Mouse (Mus musculus): ENCODE measurements around the gene Itprip.

Itprip gene

DNA sequence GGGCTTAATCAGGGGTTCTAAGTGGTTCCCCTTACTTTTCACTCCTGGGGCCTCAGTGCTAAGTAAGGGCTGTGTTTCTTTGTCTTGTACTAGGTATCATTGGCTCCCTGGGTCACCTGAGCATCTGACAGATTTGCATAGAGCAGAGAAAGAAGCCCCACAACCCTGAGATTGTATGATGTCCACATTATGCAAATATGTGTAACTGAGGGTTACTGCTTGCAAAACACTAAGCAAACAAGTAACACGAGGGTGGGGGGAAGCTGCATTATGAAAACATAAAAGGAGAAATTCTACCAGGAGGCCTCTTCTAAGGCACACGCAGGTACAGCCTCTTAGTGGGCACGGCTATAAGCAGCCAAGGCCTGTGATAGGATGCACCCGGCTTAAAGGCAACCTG lies 3.8 kb downstream of the Itprip start:
- DNase-seq (ENCODE audit: extremely low read depth, low read depth): no peak

DNA sequence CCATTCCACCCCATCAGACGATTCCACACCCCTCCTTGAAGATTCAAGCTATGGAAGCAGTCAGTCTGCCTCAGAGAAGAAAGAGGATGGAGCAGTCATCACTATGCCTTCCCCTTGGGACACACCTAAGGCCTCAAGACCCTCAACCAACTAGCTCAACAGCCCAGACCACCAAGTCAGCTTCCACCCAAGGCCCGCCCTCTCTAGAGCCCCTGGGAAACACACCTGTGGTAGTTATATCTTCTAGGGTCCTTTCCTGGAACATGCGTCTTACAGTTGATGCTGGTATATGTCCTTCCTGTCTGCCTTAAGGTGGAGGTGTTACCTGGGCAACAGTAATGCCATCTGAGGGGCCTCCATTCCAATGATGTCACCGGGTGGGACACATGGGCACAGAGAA lies 4.9 kb downstream of the Itprip start:
- DNase-seq (ENCODE audit: extremely low read depth, low read depth): no peak

DNA sequence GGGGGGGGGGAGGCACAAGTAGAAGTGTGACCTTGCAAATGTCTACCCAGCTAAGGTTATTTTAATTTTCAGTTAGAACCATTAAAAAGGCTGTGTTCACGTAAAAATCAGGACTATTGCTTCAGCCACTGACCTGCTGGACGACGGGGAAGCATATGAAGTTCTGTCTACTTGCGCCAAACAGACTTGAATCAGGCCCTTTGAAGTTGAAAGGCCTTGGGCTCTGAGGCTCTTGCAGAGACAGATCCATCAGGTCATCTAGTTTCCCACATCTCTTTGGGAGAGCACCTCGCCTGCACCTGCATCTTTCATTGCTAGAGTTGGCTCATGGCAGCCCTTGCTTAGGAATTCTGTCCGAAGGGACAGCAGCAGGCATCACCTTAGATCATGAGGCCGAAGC lies 5.8 kb downstream of the Itprip start:
- DNase-seq (ENCODE audit: extremely low read depth, low read depth): no peak

DNA sequence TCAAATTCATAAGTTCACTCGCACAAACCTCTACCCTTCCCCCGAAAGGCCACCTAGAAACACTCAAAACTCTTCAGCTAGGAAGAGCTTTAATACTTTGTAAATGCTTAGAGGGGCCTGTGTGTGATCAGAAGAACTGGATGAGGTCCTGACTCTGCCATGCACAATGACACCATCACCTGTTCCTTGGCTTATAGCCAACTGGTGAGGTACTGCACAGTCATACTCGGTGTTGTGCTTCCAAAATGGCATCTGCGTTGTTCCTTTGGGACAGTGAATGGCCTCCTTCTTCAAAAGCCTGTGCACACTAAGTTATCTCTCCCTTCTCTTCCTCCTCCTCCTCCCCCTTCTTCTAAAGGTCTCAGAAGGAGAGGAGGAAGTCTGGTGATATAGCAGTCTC lies 8.3 kb downstream of the Itprip start:
- no peak for DNase-seq (ENCODE audit: extremely low read depth, low read depth)

DNA sequence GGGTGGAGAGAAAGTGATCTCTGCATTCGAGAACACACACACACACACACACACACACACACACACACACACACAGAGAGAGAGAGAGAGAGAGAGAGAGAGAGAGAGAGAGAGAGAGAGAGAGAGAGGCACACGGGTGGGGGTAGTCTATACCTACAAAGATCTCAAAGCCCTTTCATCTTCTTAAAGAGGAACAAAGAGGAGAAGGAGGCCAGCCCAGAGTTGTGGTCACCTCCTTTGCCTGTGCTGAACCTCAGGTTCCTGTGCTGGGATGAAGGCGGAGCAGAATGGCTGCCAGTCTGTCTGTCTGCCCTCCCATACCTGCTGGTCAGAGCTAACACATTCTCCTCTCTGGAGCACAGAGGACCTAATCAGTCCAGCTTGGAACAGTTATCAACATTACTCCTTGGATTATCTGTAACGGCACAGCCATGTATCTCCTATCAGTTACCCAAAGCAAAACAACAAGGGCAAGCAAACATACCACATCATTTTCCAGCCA lies 8.9 kb downstream of the Itprip start:
- peak; percentile 79 for DNase-seq (ENCODE audit: extremely low read depth, low read depth)

DNA sequence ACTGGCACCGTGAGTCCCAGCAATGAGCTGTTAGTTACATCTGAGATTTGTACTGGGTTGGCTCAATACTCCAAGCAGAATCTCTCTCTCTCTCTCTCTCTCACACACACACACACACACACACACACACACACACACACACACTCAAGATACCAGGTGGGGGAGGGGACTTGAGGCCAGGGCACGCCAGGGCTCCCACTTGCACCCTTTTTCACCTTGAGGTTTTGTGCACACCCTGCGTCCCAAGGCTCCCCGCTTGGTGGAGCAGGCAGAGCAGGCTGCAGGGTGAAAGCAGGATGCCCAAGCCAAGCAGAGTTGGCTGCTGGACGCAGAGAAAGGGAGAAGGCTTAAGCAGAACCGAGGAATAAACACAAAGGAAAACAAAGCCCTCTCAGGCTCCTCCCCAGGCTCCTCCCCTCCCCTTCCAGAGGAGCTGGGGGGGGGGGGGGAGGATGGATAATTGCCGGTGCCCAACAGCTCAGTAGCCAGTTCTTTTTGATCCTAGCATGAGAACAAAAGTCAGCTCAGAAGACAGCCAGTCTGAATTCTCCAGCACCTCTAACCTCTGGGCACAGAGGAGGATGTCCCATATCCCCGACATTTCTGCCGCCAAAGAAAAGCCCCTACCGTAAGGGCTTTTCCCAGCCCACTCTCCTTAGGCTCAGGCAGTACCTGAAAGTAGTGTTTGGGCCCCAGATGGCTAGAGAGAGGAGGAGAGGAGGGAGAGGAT lies 9.5 kb downstream of the Itprip start:
- no peak for DNase-seq (ENCODE audit: extremely low read depth, low read depth)

DNA sequence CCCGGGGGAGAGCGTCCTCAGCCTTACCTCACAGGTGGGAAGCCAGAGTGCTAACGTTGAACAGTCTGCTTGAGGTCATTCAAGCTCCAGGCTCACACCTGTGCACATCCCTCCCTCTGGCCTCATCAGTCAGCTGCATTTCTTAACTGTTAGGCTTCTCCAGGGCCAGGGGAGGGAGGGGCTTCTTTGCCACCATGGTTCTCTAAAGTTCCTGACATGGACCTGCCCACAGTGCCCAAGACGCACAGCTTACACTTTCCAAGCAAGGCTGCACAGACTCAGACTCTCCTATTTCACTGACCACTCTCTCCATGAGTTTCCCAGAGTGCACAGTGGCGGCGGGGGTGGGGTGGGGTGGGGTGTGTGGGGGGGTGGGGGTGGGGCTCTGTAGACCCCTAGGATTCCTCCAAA lies 10.1 kb downstream of the Itprip start:
- DNase-seq (ENCODE audit: extremely low read depth, low read depth): no peak

DNA sequence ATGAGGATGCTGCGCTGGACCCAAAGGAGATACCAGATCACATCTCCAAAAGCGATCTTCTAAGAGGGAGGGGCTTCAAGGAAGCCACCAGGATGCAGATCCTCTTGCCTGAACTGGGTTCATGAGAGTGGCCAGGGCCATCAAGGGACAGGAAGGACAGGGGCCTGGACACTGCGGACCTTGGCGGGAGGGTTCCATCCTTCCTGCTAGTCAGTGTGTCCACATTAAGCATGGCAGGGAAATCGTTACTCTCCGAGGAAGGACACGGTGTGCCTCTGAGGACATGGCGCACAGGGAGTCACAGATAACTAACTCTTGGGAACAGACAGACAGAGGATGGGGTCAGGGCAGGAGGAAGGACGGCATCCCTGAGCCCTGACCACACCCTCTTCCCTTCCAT lies 11.5 kb downstream of the Itprip start:
- DNase-seq (ENCODE audit: extremely low read depth, low read depth): no peak

DNA sequence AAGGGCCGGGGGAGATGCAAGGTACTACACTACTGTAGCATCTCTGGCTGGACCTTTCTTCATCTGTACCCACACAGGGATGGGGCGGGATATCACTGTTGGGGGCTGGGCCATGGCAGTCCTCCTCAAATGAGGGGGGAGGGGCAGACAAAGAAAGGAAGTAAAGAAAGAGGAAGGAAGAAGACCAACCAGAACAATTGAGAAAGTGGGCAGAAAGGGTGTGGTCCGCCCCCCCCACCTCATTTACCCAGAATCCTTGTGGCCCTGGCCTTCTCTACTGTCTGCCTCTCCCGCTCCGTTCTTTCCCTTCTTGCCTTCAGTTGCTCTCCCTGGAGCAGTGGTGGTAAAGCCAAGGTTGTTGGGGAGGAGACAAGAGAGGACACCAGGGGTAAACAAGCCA lies 13.5 kb downstream of the Itprip start:
- peak; percentile 63 for DNase-seq (ENCODE audit: extremely low read depth, low read depth)

DNA sequence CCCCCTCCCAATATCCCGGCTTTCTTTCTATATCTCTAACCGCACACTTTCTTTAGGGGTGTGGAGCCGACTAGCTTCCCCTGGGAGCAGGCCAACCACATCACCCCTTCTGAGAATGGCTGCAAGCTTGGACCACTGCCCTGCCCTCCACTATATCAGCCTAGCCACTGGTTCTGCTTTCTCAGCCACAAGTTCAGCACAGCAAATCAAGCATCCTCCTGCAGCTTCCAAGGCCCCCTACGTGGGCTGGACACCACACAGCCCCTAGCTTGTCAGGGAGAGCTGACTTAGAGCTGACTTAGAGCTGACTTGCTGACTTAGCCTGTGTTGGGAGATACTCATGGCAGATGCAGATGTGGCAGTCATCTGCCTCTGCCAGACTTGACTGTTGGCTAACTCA lies 14.0 kb downstream of the Itprip start:
- DNase-seq (ENCODE audit: extremely low read depth, low read depth): no peak

DNA sequence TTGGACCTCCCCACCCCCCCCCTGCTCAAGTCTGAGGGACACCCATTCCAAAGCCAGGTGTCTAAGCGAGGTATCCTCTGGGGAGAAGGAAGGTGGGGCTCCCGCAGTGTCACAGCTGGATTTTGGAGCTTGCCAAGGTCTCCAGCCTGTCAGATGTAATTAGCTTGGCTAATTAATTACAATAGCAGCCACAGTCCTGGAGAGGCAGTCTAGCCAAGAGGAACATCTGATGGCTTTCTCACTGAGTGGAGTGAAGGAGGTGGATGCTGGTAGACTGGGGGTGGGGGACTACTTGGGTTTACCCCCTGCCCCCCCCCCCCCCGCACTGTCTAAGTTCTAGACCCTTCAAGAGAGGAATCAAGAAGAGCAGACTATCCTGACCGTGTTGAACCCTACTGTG lies 15.4 kb downstream of the Itprip start:
- no peak for DNase-seq (ENCODE audit: extremely low read depth, low read depth)

DNA sequence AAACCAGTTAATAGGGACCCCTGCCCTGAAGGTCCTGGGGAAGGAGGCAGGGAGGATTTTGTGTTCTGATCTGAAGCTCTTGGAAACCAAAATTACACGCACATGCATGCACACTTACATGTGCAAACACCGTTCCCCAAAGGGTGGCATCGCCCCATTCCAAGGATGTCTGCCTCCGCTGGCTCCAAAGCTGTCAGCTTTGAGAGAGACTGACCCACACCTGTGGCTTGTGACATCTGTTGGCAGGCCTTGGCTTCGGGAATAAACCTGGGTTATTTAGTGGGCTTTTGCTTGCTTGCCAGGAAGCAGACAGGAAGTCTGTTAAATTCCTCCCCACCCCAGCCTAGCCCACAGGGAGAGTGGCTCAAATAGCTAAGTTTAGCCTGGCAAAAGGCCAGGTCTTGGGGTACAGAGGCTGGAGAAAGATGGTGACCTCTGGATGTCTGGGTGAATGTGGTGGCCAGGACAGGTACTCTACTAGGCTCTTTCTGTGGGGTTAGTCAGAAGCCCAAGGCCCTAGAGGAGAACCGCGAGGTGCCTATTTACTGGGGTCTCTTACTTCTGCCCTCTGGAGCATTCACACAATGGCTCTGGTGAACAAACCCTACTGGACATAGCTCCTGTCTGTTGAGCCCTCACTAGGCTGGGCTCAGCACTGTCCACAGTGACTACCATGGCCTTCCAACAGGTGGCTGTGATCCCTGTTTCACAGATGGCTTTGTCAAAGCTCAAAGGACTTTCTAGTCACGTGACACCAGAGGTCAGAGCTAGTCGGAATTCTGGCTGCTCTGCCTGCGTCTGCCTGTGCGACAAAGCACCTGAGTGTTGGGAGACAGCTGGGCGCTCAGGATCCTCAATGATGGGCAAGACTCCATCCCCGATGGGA lies 16.5 kb downstream of the Itprip start:
- no peak for DNase-seq (ENCODE audit: extremely low read depth, low read depth)

DNA sequence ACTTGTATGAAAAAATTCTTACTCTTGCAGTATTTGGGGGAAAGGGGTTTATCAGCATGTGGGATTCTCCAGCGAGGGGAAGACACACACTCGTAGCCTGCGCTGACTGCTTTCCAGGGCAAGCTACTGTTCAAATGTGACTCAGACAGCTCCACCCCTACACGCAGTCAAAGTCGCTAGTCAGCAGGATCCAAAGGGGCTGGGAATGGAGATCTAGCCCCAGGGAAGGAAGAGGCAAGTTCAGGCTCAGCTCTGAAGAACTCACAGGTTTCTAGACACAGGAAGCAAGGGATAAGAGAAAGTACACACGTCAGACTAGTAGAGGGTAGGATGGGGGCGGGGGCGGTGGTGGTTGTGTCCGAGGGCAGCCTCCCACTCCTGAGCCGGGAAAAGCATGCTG lies 18.5 kb downstream of the Itprip start:
- no peak for DNase-seq (ENCODE audit: extremely low read depth, low read depth)

DNA sequence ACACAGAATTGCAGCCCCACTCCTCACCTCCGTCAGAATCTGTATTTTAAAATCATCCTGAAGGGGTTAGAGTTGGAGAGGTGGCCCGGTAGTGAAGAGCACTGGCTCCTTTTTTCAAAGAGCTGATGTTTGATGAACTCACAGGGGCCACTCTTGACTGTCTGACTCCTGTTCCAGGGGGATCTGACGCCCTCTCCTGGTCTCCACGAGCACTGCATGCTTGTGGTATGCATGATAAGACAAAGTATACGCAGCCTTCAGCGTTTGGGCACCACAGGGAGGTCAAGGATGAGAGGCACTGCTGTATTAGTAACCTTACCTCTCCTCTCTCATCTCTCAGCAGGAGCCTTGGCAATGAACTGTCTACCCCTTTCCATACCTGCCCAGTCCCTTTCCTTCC lies 19.1 kb downstream of the Itprip start:
- no peak for DNase-seq (ENCODE audit: extremely low read depth, low read depth)

DNA sequence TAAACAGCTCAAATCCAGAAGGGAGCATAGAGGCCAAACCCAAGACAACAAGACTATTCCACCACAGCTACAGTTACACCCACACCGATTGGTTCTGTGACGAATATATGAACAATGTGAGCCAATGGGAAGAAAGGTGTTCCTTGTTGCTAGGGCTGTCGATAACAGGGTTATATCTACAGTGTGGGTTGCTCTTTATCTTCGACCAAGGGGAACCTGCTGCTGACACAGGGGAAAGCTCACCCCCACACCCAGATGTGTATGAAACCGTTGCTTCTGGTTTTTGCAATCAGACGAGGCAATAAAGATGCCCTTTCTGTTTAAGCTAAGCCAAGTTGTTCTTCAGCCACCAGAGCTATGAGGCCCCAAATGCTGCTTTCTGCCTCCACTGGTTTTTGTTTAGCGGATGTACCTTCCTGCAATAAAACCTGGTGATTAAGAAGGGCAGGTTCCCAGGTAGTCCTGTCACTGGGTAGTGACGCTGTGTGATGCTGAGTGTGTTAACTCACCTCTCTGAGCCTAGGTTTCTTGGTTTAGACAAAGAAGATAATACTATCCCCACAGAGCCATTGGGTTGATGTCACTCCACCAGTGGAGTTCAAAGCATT lies 20.5 kb downstream of the Itprip start:
- DNase-seq (ENCODE audit: extremely low read depth, low read depth): peak; percentile 94

DNA sequence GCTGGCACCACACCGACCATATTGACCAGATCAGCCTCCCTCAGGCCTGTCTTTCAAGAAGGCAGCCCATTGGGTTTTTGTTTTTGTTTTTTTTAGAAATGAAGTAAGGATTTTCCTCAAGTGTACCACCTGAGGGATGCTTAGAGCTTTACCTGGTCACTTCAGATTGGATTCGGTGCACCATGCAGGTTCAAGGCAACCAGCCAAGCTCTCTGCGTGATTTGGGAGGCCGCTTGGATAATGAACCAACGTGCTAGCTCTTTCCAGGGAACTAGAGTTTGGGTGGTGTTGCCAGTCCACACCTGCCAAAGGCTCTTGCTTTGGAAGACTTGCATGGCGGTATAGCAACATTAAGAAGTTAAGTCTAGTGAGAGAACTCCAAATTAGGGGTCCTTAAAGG lies 26.0 kb downstream of the Itprip start:
- no peak for DNase-seq (ENCODE audit: extremely low read depth, low read depth)

DNA sequence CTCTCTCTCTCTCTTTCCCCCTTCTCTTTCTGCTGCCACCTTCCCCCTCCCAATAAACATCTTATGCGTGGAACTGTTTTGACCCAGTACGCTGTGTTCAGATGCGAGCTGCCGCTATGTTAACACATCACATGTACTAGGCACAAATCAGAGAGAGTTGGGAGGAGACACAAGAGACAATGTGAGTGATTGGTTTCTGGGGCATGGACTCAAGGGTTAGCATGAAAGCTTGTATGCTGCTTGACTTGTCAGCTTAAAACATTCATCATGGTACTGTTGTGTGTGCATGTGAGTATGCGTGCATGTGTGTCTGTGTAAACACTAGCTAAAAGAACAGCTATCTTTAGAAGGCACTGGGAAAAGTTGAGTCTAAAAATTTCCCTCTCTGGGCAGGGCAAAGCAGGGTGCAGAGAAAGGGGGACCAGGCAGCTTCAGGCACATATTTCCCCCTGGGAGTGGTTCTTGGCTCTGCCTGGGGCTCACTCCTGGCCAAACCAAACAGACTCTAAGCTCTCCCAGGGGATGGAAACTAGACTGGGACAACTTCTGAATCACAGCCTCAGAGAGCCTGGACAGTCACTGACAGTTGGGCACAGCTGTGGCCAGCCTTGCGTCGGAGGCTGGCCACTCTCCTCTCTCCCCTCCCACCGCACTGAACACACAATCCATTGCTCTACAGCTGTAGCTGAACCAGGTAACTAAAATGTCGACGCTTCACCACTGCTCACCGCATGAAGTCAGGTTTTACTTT lies 27.4 kb downstream of the Itprip start:
- DNase-seq (ENCODE audit: extremely low read depth, low read depth): no peak

DNA sequence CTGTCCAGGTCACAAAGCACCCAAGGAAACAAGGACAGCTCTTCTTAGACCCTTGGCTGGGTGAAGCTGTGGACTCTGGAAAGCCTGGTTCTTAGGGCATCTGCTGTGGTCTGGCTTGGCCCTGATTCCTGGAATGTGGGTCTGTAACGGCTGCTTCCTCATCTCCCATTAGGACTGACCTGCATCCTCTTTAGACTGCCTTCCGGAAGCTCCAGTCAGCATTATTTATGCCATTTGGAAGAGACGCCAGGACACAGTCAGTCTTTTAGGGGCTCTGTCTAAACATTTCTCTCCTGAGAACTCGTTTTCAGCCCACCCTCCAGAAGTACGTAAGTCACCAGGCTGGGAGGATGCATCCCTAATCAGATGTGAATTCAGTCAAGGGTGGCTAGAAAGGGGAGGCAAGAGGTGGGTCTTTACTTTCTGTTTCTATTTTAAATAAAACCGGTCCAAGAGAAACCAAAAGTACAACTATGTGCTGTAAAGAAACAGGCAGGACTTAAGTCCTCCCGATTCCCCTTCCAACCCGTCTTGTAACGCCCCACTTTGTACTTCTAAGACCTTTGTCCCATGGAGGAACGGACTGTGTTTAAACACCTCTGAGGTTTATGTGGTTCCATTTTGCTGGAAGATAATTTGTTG lies 28.5 kb downstream of the Itprip start:
- no peak for DNase-seq (ENCODE audit: extremely low read depth, low read depth)

DNA sequence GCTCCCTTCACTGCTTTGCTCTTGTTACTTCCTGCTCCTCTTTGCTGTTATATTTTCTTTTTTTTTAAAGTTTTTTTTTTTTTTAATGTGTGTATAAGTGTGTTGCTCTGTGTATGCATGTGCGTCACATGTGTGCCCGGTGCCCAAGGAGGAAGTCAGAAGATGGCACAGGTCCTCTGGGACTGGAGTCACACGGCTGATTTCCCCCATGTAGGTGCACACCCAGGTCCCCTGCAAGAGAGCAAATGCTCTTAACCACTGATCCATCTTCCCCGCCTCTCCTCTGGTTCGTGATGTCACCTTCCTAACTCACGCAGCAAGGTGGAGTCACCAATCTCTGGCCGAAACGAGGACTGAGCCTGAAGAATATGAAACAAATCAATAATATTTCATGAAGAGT lies 31.1 kb downstream of the Itprip start:
- DNase-seq (ENCODE audit: extremely low read depth, low read depth): no peak

DNA sequence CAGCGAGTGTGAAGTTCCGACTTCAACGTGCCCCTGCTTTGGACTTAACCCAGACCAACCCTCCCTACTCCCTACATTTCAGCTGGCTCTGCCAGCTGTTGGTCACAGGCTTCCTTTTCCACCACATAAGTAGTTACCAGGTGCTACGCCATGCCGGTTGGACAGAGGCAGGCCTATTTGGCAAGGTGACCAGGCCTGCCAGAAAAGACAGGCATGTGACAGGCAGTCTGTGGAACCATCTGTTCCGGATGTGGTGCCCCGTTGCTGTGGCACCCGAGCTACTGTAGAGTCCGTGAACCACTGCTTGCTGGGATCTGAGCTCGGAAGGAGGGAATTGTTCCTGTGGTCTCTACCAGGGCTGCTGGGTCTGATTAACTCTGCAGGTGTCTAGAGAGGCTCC lies 31.7 kb downstream of the Itprip start:
- DNase-seq (ENCODE audit: extremely low read depth, low read depth): no peak

DNA sequence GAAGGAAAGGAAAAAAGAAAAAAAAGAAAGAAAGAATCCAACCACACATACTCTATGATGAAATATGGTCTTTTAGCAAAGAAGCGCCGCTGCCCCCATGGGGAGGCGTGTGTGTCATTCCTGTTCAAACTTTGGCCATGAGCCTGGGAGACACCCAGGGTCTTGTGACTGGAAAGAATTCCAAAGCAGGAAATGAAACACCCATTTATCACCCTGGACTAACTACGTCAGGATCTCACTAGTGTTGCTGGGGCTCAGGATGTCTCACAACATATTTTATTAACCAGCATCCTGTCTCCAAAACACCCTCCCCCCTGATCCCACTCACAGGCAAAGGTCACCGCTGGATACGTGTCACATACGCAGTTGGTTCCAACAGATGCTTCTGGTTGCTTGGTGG lies 32.5 kb downstream of the Itprip start:
- no peak for DNase-seq (ENCODE audit: extremely low read depth, low read depth)
